Mouse (Mus musculus) hindbrain, embryonic 16.5 days (tissue): ENCODE measurements around the gene Atp8a2. TPM values are rescaled to one million over a fixed set of nuclear protein-coding genes. Genes with fewer than 3 reads are reported as not detected.
"Not testable (repeated sequence)": the region's sequence is repeated elsewhere in the genome, so short reads cannot be mapped to it uniquely, and the experiment has no call there.

Experiments used
- ATAC-seq: fragments of 200-750 bp; cut with Nextera tagmentation; 2 replicates; pipeline ENCODE4 v1.8.0; 2017; ENCODE audit warnings: moderate TSS enrichment, moderate library complexity
- H3K27ac ChIP-seq: fragments of 300-500 bp; sonication (generic); 2 replicates; pipeline ENCODE4 v1.5.1; 2014; ENCODE audit warnings: low read depth, mild to moderate bottlenecking, control low read depth, low read length, moderate library complexity
- H3K27me3 ChIP-seq: fragments of 300-500 bp; sonication (generic); replicated peaks from 2 replicates; pipeline ENCODE4 v1.6.1; 2014; ENCODE audit warnings: low read length; ENCODE audit not compliant: control insufficient read depth, insufficient read depth
- H3K36me3 ChIP-seq: fragments of 300-500 bp; sonication (generic); 2 replicates; pipeline ENCODE4 v1.6.1; 2014; ENCODE audit warnings: mild to moderate bottlenecking, low read length, moderate library complexity, mixed read lengths; ENCODE audit not compliant: control insufficient read depth, insufficient read depth
- H3K4me1 ChIP-seq: fragments of 300-500 bp; sonication (generic); 2 replicates; pipeline ENCODE4 v1.6.1; 2014; ENCODE audit warnings: low read depth, low read length; ENCODE audit not compliant: control insufficient read depth, insufficient read depth
- H3K4me2 ChIP-seq: fragments of 300-500 bp; sonication (generic); 2 replicates; pipeline ENCODE4 v1.6.1; 2014; ENCODE audit warnings: mild to moderate bottlenecking, low read length, control low read depth, moderate library complexity
- H3K4me3 ChIP-seq: fragments of 300-500 bp; sonication (generic); 2 replicates; pipeline ENCODE4 v1.5.1; 2014; ENCODE audit warnings: mild to moderate bottlenecking, low read length, control low read depth, moderate library complexity
- H3K9ac ChIP-seq: fragments of 300-500 bp; sonication (generic); 2 replicates; pipeline ENCODE4 v1.6.1; 2014; ENCODE audit warnings: low read depth, mild to moderate bottlenecking, control low read depth, low read length, moderate library complexity
- H3K9me3 ChIP-seq: fragments of 300-500 bp; sonication (generic); 2 replicates; pipeline ENCODE4 v1.6.1; 2014; ENCODE audit warnings: mild to moderate bottlenecking, low read length, moderate library complexity; ENCODE audit not compliant: control insufficient read depth
- WGBS: fragments of 180-500 bp; shearing (Covaris S2); extraction: QIAGEN DNeasy Blood & Tissue Kit; methylation state at CpG from one replicate; pipeline ENCODE4 v1.1.7; 2014; 5-methylcytosine and 5-hydroxymethylcytosine counted together
- polyA plus RNA-seq: library from polyadenylated mRNA; unstranded; fragments of >200 nt; fragmentation: Nextera tagmentation; extraction: Ambion mirVana; gene quantifications from 2 replicates; pipeline ENCODE4 v1.2.1, GENCODE M21; 2015

Gene Atp8a2
- polyA plus RNA-seq, 1 experiment from 2014 or later = 44.2 TPM

DNA sequence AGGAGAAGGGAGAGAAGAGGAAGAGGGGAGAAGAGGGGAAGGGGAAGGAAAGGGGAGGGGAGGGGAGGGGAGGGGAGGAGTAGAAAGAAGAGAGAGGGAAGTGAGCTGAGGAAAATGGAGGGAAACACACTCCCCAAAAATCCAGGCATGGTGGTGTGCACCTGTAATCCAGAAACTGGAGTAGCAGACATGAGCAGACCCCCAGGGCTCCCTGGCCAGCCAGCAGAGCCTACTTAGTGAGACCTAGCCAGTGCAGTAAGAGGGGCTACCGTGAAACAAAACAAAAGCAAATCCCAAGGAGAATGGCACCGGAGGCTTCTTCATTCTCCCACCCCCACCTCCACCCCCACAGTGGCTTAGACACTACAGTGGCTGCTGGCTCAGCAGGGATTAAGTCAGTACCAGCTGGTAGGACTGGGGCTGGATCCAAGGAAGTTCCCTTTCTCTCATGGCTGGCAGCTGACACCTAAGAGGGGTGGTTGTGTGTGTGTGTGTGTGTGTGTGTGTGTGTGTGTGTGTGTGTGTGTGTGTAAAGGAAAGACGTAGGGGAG is 359.2 kb downstream of the Atp8a2 start:
- H3K4me2 ChIP-seq, H3K9me3 ChIP-seq, H3K27me3 ChIP-seq, H3K4me1 ChIP-seq, H3K4me3 ChIP-seq, H3K27ac ChIP-seq, H3K9ac ChIP-seq, H3K36me3 ChIP-seq: not testable (repeated sequence)
- ATAC-seq = peak; percentile 86
- WGBS = no CpG with 5 or more reads among the region's 3 CpGs

DNA sequence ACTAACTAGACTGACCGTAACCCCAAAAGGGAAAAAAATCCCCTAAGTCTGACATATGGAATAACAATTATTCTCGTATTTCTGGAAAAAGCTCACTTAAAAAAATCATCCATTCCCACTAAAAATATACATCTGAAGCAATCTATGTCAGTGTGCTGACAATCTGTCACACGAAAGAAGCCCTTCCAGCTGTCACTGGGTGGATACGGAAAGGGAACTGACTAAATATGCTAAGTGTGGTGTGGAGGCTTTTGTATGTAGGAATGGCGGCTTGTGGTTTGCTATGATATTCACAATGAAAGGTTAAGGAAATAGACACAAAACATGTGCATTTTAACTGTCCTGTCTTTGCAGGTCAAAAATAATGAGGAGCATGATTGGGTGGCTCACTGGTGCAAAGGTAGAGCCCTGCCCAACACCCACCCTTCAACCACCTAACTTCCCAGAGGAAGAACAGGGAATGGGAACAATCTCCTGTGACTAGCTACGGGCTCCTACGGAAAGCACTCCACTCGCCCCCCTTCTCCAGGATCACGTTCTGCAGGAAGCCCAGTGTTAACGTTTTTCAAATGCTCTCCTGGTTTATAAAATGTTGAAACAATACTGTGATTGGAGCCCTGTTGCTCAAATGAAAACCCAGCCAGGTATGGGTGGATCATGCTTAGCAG is 360.0 kb downstream of the Atp8a2 start:
- no peak for ATAC-seq
- peak overlapping the region; percentile 25; the same call in 1 of the 2 replicates for H3K27ac ChIP-seq
- H3K36me3 ChIP-seq = no peaks in the 10 kb centered on the region
- H3K9me3 ChIP-seq = no peaks in the 10 kb centered on the region
- no peak overlapping the region for H3K4me3 ChIP-seq
- no peaks in the 10 kb centered on the region for H3K4me1 ChIP-seq
- H3K9ac ChIP-seq = no peak overlapping the region
- 54% methylated on average over 10 of the region's 10 CpGs for WGBS
- H3K27me3 ChIP-seq = no peaks in the 10 kb centered on the region
- no peak overlapping the region for H3K4me2 ChIP-seq

DNA sequence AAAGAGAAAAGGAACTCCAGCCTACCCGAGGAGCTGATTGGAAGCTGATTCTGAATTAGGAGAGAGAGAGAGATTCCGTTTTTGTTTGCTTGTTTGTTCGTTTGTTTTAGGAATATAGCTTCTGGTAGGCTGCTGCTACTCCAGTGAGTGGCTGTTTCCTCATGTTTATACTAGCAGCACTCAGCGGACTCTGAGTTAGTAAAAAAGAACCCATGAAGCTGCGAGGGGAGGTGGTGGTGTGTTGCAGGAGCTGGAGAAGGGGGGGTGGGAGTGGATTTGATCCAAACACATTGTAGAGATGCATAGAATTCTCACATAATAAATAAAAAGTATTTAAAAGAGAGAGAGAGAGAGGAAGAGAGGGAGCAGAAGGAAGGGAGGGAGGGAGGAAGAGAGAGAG is 367.4 kb downstream of the Atp8a2 start:
- Histone ChIP-seq H3K9ac (no peak overlapping the region), H3K9me3 (no peaks in the 10 kb centered on the region), H3K4me1 (no peaks in the 10 kb centered on the region), H3K27ac (no peak overlapping the region), H3K27me3 (no peaks in the 10 kb centered on the region), H3K36me3 (no peaks in the 10 kb centered on the region), H3K4me3 (no peak overlapping the region), H3K4me2 (no peak overlapping the region)
- WGBS = 88% methylated on average over 5 of the region's 5 CpGs
- no peak for ATAC-seq

DNA sequence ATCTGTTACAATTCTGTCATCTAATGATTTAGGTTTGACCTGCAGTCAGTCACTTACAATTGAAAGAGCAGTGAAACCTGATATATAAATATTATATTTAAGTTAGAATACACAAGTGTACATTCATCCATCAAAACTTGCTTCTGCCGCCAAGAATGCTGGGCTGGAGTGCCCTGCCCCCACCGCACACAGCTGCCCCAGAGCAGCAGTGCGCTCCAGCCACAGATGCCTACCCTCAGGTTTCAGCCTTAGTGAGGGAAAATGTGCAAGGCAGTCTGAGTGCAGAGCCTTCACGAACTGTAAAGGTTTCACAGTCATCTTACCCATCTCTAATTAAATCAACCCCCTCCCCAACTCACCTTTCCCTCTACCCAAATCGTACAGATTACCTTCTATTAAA is 369.6 kb downstream of the Atp8a2 start:
- Histone ChIP-seq H3K27ac (no peak overlapping the region), H3K4me3 (no peak overlapping the region), H3K9me3 (no peaks in the 10 kb centered on the region), H3K27me3 (no peaks in the 10 kb centered on the region), H3K36me3 (no peaks in the 10 kb centered on the region), H3K4me1 (no peaks in the 10 kb centered on the region), H3K9ac (no peak overlapping the region), H3K4me2 (no peak overlapping the region)
- WGBS = 68% methylated on average over 5 of the region's 5 CpGs
- no peak for ATAC-seq

DNA sequence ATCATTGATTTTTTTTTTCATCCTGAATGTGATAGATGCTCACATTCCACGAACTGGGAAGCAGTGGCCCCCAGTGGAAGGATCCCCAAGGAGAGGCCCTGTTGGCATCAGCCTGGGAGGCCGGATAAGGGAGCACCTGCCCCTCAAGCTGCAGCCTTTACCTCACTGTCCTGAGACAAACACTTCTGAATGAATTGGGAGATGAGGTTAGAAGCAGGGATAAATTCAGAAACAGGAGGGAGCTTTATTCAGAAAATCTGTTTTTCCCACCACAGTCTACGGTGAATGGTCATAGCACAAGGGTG is 376.9 kb downstream of the Atp8a2 start:
- no peak overlapping the region for H3K27ac ChIP-seq

DNA sequence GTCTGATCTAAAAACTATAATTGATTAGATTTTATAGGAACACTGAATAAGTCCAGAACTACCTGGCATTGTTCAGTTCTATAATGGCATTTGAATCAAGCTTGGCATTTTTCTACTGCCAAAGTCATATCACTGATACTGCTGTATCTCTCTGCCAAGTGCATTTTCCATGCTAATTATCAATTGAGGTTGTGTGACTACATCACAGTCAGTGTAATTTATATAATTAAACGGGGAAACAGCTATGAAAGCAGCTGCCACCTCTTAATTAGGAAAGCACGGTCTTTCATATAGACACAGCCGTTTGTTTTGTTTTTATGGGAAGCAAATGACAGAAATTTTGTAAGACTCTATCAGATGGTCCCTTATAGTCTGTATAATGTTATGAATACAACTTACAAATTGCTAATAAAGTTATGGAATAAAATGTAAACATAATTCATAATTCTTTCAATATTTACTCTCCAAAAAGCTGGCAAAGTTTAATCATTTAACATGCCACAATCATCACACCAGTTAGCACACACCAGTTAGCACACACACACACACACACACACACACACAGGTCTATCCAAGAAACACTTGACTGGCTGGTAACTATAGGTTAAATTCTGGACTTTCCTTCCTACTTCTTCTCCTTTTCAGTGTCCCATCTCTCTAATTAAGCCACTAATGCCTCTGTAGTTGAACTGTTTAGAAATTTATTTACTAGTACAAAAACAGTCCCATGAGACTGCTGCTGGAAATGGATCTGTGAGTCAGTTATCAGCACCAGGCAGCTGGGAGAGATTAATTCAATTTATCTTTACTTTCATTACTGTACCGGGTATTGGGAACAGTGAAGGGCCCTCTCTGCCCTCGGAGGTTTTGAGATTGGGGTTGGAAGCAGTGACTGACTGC is 377.5 kb downstream of the Atp8a2 start:
- WGBS = 20% methylated on average over 5 of the region's 5 CpGs
- Histone ChIP-seq H3K36me3 (no peaks in the 10 kb centered on the region), H3K9ac (no peak overlapping the region)

More for the DNA sequence above, 376.9 kb downstream of the Atp8a2 start:
- Histone ChIP-seq H3K36me3 (no peaks in the 10 kb centered on the region), H3K4me2 (no peak overlapping the region), H3K9me3 (peaks cover 4% of the 10 kb centered on the region; the same call in 1 of the 2 replicates), H3K4me3 (no peak overlapping the region), H3K9ac (no peak overlapping the region), H3K27me3 (no peaks in the 10 kb centered on the region), H3K4me1 (peaks cover 11% of the 10 kb centered on the region)
- WGBS = 46% methylated on average over 3 of the region's 3 CpGs
- no peak for ATAC-seq

DNA sequence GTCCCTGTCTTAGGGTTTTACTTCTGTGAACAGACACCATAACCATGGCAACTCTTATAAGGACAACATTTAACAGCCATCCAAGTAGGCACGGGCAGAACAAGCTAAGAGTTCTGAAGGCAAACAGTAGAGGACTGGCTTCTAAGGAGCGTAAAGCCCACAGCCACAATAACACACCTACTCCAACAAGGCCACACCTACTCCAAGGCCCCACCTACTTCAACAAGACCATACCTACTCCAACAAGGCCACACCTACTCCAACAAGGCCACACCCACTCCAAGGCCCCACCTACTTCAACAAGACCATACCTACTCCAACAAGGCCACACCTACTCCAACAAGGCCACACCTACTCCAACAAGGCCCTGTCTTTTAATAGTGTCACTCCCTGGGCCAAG is 386.7 kb downstream of the Atp8a2 start:
- H3K4me3 ChIP-seq, H3K4me1 ChIP-seq, H3K9ac ChIP-seq, H3K36me3 ChIP-seq, H3K27me3 ChIP-seq, H3K27ac ChIP-seq, H3K4me2 ChIP-seq, H3K9me3 ChIP-seq: not testable (repeated sequence)
- 89% methylated on average over 2 of the region's 2 CpGs for WGBS
- 0 out of 2 replicates have a peak, but pooled peaks have one; percentile 14 for ATAC-seq

More for the DNA sequence above, 377.5 kb downstream of the Atp8a2 start:
- Histone ChIP-seq H3K4me2 (no peak overlapping the region), H3K27me3 (no peaks in the 10 kb centered on the region), H3K4me3 (no peak overlapping the region), H3K9me3 (peaks cover 4% of the 10 kb centered on the region; the same call in 1 of the 2 replicates), H3K27ac (no peak overlapping the region), H3K4me1 (peaks cover 11% of the 10 kb centered on the region)
- peak; percentile 40; the same call in 1 of the 2 replicates for ATAC-seq

DNA sequence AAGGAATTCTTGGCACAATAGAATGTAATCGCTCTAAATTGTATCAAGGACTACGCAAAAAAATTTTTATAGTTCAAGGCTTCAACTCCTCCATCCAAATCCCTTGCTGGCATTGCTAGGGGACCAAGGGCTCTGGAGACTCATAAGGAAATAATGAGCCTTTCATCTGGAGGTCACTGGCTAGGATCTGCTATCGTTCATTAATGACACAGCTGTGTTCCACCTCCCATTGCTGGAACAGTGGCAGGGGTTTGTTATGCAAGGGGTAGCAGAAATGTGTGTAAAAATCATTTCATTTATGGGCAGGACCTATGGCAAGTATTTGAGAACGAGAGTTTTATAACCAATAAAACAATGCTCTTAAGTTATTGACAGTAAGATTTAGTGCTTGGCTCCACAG is 387.2 kb downstream of the Atp8a2 start:
- Histone ChIP-seq H3K4me1 (peaks cover 3% of the 10 kb centered on the region; the same call in 1 of the 2 replicates), H3K9me3 (no peaks in the 10 kb centered on the region), H3K36me3 (no peaks in the 10 kb centered on the region), H3K27me3 (no peaks in the 10 kb centered on the region), H3K4me2 (no peak overlapping the region), H3K9ac (no peak overlapping the region), H3K27ac (no peak overlapping the region), H3K4me3 (no peak overlapping the region)
- ATAC-seq = no peak
- 52% methylated on average over 4 of the region's 4 CpGs for WGBS
